Mouse (Mus musculus): ENCODE results near the gene Copz1. TPM values are rescaled to one million over a fixed set of nuclear protein-coding genes. Genes with fewer than 3 reads are reported as not detected.
"Not testable (repeated sequence)": the region's sequence is repeated elsewhere in the genome, so short reads cannot be mapped to it uniquely, and the experiment has no call there.

The Copz1 gene
- total and polyA plus RNA-seq, 3 experiments = 80.0 to 271 (median 148) TPM

GRCm38 (mm10) chr15:103247782-103248400 lies 24.6 kb upstream of the Copz1 start:
- H3K79me2 ChIP-seq (replicated peaks; ENCODE audit: control insufficient read depth, extremely low read depth, insufficient read depth, poor library complexity, severe bottlenecking) = peaks cover 21% of the 10 kb centered on the region
- H3K4me3 ChIP-seq (replicated peaks in 1 of 3; ENCODE audit: low read depth in 2 of 3, low read length in 2 of 3, poor library complexity in 1 of 3) = no peak overlapping the region
- dilution Hi-C loops (cut with MboI; ENCODE audit: extremely low pct_ligation_motif_present, extremely low pct_unique_long_range_greater_than_20kb, low sequenced_read_pairs) (no loop called here), in situ Hi-C loops (cut with MboI; ENCODE audit: low pct_ligation_motif_present, low pct_unique_long_range_greater_than_20kb, low sequenced_read_pairs) (no loop called here)
- H3K4me2 ChIP-seq (ENCODE audit: insufficient read depth, low read depth, poor library complexity, severe bottlenecking) = no peak overlapping the region
- 0 out of 2 replicates have a peak, but pooled peaks have one; percentile 17 for TF ChIP-seq RCOR1 (conservative IDR thresholded peaks at IDR 0.05; ENCODE audit: low read depth, low read length)
- TF ChIP-seq CHD2 (IDR thresholded peaks at IDR 0.05; ENCODE audit: low read length) = peak; percentile 56
- TF ChIP-seq UBTF (IDR thresholded peaks at IDR 0.05; ENCODE audit: low read depth, low read length) = 0 out of 2 replicates have a peak, but pooled peaks have one; percentile 26
- TF ChIP-seq BHLHE40 (IDR thresholded peaks at IDR 0.05; ENCODE audit: low read depth, low read length) = no peak
- peak; percentile 12; the same call in 1 of the 2 replicates for TF ChIP-seq SMC3 (IDR thresholded peaks at IDR 0.05; ENCODE audit: low read depth, low read length)
- TF ChIP-seq SIN3A (IDR thresholded peaks at IDR 0.05; ENCODE audit: low read length) = no peak
- TF ChIP-seq POLR2AphosphoS2 (IDR thresholded peaks at IDR 0.05; ENCODE audit: low read depth, low read length) = peak; percentile 97
- peak; percentile 57; the same call in 1 of the 2 replicates for TF ChIP-seq POLR2A (IDR thresholded peaks at IDR 0.05; ENCODE audit: low read depth, low read length)
- H3K27ac ChIP-seq (ENCODE audit: insufficient read depth, low read depth) = no peak overlapping the region
- no peak overlapping the region for H3K9ac ChIP-seq (ENCODE audit: insufficient read depth, low read depth)
- H3K4me1 ChIP-seq (ENCODE audit: control insufficient read depth in 1 of 2, insufficient read depth in 2 of 2) = peaks cover 0 to 22% of the 10 kb centered on the region in 2 experiments; a peak in 2 of 4 replicates
- no peaks in the 10 kb centered on the region for H3K9me3 ChIP-seq (replicated peaks; ENCODE audit: low read length)
- H3K27me3 ChIP-seq (replicated peaks) = no peaks in the 10 kb centered on the region
- peaks cover 43 to 80% of the 10 kb centered on the region in 2 experiments for H3K36me3 ChIP-seq (replicated peaks in 1 of 2; ENCODE audit: control insufficient read depth in 1 of 2, insufficient read depth in 1 of 2, low read length in 1 of 2)
- peak; percentile 60 for DNase-seq (ENCODE audit: extremely low read depth)

- no peak overlapping the region for H3K4me3 ChIP-seq (replicated peaks in 1 of 3; ENCODE audit: low read depth in 2 of 3, low read length in 2 of 3, poor library complexity in 1 of 3)
- no peak overlapping the region for H3K9ac ChIP-seq (ENCODE audit: insufficient read depth, low read depth)
- H3K27me3 ChIP-seq (replicated peaks) = no peaks in the 10 kb centered on the region
- no peak for TF ChIP-seq MYC (IDR thresholded peaks at IDR 0.05; ENCODE audit: low read depth, low read length)
- TF ChIP-seq JUN (IDR thresholded peaks at IDR 0.05; ENCODE audit: insufficient read depth, low read depth, low read length) = no peak
- TF ChIP-seq MAZ (IDR thresholded peaks at IDR 0.05; ENCODE audit: low read depth, low read length) = no peak; the same call in 1 of the 2 replicates
- peak; percentile 52 for TF ChIP-seq POLR2A (IDR thresholded peaks at IDR 0.05; ENCODE audit: low read depth, low read length)
- no peak for TF ChIP-seq PAX5 (IDR thresholded peaks at IDR 0.05; ENCODE audit: low read length)
- TF ChIP-seq CHD2 (IDR thresholded peaks at IDR 0.05; ENCODE audit: low read length) = peak; percentile 31; the same call in 1 of the 2 replicates
- peak; percentile 24 for TF ChIP-seq POLR2AphosphoS2 (IDR thresholded peaks at IDR 0.05; ENCODE audit: low read depth, low read length)
- TF ChIP-seq BHLHE40 (IDR thresholded peaks at IDR 0.05; ENCODE audit: low read depth, low read length) = no peak
- no peak for TF ChIP-seq ETS1 (conservative IDR thresholded peaks at IDR 0.05; ENCODE audit: low read depth, low read length)
- no peak for TF ChIP-seq TCF12 (IDR thresholded peaks at IDR 0.05; ENCODE audit: low read depth, low read length)
- peak; percentile 58 for TF ChIP-seq ZMIZ1 (IDR thresholded peaks at IDR 0.05; ENCODE audit: low read depth, low read length)
- no peak for TF ChIP-seq MAFK (IDR thresholded peaks at IDR 0.05; ENCODE audit: insufficient replicate concordance, low read length)
- H3K79me2 ChIP-seq (replicated peaks; ENCODE audit: control insufficient read depth, extremely low read depth, insufficient read depth, poor library complexity, severe bottlenecking) = peaks cover 14% of the 10 kb centered on the region
- peaks cover 37 to 75% of the 10 kb centered on the region in 2 experiments for H3K36me3 ChIP-seq (replicated peaks in 1 of 2; ENCODE audit: control insufficient read depth in 1 of 2, insufficient read depth in 1 of 2, low read length in 1 of 2)
- in situ Hi-C loops (cut with MboI; ENCODE audit: low pct_ligation_motif_present, low pct_unique_long_range_greater_than_20kb, low sequenced_read_pairs) (no loop called here), dilution Hi-C loops (cut with MboI; ENCODE audit: extremely low pct_ligation_motif_present, extremely low pct_unique_long_range_greater_than_20kb, low sequenced_read_pairs) (no loop called here)
- peaks cover 0 to 16% of the 10 kb centered on the region in 2 experiments; a peak in 2 of 4 replicates for H3K4me1 ChIP-seq (ENCODE audit: control insufficient read depth in 1 of 2, insufficient read depth in 2 of 2)
- no peak overlapping the region for H3K4me2 ChIP-seq (ENCODE audit: insufficient read depth, low read depth, poor library complexity, severe bottlenecking)
- no peak overlapping the region for H3K27ac ChIP-seq (ENCODE audit: insufficient read depth, low read depth)
- H3K9me3 ChIP-seq (replicated peaks; ENCODE audit: low read length) = no peaks in the 10 kb centered on the region
- DNase-seq (ENCODE audit: extremely low read depth) = no peak
Observed at GRCm38 (mm10) chr15:103248401-103249313, 23.9 kb upstream of the Copz1 start.

GRCm38 (mm10) chr15:103249511-103249910 lies 23.0 kb upstream of the Copz1 start:
- not testable (repeated sequence) for H3K27ac ChIP-seq (ENCODE audit: insufficient read depth, low read depth)

More at GRCm38 (mm10) chr15:103249511-103249910, 23.0 kb upstream of the Copz1 start:
- H3K4me3 ChIP-seq (replicated peaks in 1 of 3; ENCODE audit: low read depth in 2 of 3, low read length in 2 of 3, poor library complexity in 1 of 3); in situ Hi-C loops (cut with MboI; ENCODE audit: low pct_ligation_motif_present, low pct_unique_long_range_greater_than_20kb, low sequenced_read_pairs); H3K79me2 ChIP-seq (replicated peaks; ENCODE audit: control insufficient read depth, extremely low read depth, insufficient read depth, poor library complexity, severe bottlenecking); H3K9ac ChIP-seq (ENCODE audit: insufficient read depth, low read depth); H3K9me3 ChIP-seq (replicated peaks; ENCODE audit: low read length); H3K4me2 ChIP-seq (ENCODE audit: insufficient read depth, low read depth, poor library complexity, severe bottlenecking); DNase-seq (ENCODE audit: extremely low read depth); dilution Hi-C loops (cut with MboI; ENCODE audit: extremely low pct_ligation_motif_present, extremely low pct_unique_long_range_greater_than_20kb, low sequenced_read_pairs); H3K27me3 ChIP-seq (replicated peaks): not testable (repeated sequence)
- Histone ChIP-seq H3K36me3 (replicated peaks in 1 of 2; ENCODE audit: control insufficient read depth in 1 of 2, insufficient read depth in 1 of 2, low read length in 1 of 2) (peaks cover 32 to 70% of the 10 kb centered on the region in 2 experiments), H3K4me1 (ENCODE audit: control insufficient read depth in 1 of 2, insufficient read depth in 2 of 2) (peaks cover 0 to 12% of the 10 kb centered on the region in 2 experiments; a peak in 2 of 4 replicates)
